Mouse (Mus musculus) midbrain, embryonic 15.5 days (tissue): ENCODE measurements around the gene Defb13. TPM values are rescaled to one million over a fixed set of nuclear protein-coding genes. Genes with fewer than 3 reads are reported as not detected.
"Not testable (repeated sequence)": the region's sequence is repeated elsewhere in the genome, so short reads cannot be mapped to it uniquely, and the experiment has no call there.

ENCODE experiments used
- ATAC-seq: fragments of 200-750 bp; cut with Nextera tagmentation; replicated peaks from 2 replicates; pipeline ENCODE4 v1.8.0; 2017; ENCODE audit warnings: moderate TSS enrichment
- H3K27ac ChIP-seq: fragments of 300-500 bp; sonication (generic); 2 replicates; pipeline ENCODE4 v1.5.1; 2015; ENCODE audit warnings: mild to moderate bottlenecking, inconsistent platforms
- H3K27me3 ChIP-seq: fragments of 300-500 bp; sonication (generic); replicated peaks from 2 replicates; pipeline ENCODE4 v1.6.1; 2015; ENCODE audit warnings: inconsistent platforms
- H3K36me3 ChIP-seq: fragments of 300-500 bp; sonication (generic); replicated peaks from 2 replicates; pipeline ENCODE4 v1.6.1; 2015; ENCODE audit warnings: inconsistent platforms
- H3K4me1 ChIP-seq: fragments of 300-500 bp; sonication (generic); 2 replicates; pipeline ENCODE4 v1.6.1; 2015; ENCODE audit warnings: inconsistent platforms
- H3K4me2 ChIP-seq: fragments of 300-500 bp; sonication (generic); 2 replicates; pipeline ENCODE4 v1.6.1; 2015; ENCODE audit warnings: inconsistent platforms, mild to moderate bottlenecking, moderate library complexity
- H3K4me3 ChIP-seq: fragments of 300-500 bp; sonication (generic); 2 replicates; pipeline ENCODE4 v1.5.1; 2015; ENCODE audit warnings: mild to moderate bottlenecking, inconsistent platforms
- H3K9ac ChIP-seq: fragments of 300-500 bp; sonication (generic); 2 replicates; pipeline ENCODE4 v1.6.1; 2015; ENCODE audit warnings: mild to moderate bottlenecking, inconsistent platforms
- H3K9me3 ChIP-seq: fragments of 300-500 bp; sonication (generic); 2 replicates; pipeline ENCODE4 v1.6.1; 2016; ENCODE audit warnings: inconsistent platforms
- WGBS: fragments of 180-500 bp; shearing (Covaris S2); methylation state at CpG from one replicate; pipeline ENCODE4 v1.1.7; 2015; ENCODE audit warnings: mixed read lengths; 5-methylcytosine and 5-hydroxymethylcytosine counted together
- polyA plus RNA-seq: library from polyadenylated mRNA; unstranded; fragments of >200 nt; fragmentation: Nextera tagmentation; extraction: Ambion mirVana; gene quantifications from 2 replicates; pipeline ENCODE4 v1.2.1, GENCODE M21; 2015

Defb13 gene
- not detected in 2 replicates for polyA plus RNA-seq

- Histone ChIP-seq H3K27me3 (no peaks in the 10 kb centered on the region), H3K9ac (no peak within 1 kb of the TSS), H3K4me2 (no peak within 1 kb of the TSS), H3K9me3 (no peaks in the 10 kb centered on the region), H3K36me3 (no peaks in the 10 kb centered on the region), H3K4me3 (no peak within 1 kb of the TSS), H3K27ac (no peak within 1 kb of the TSS), H3K4me1 (no peaks in the 10 kb centered on the region)
- ATAC-seq, result no peak
- WGBS, result 84% methylated on average over 6 of the region's 6 CpGs
Observed at GRCm38 (mm10) chr8:21946462-21946861, at the start of gene Defb13. Gene Defb13 (plus strand): TSS chr8:21946762.

DNA sequence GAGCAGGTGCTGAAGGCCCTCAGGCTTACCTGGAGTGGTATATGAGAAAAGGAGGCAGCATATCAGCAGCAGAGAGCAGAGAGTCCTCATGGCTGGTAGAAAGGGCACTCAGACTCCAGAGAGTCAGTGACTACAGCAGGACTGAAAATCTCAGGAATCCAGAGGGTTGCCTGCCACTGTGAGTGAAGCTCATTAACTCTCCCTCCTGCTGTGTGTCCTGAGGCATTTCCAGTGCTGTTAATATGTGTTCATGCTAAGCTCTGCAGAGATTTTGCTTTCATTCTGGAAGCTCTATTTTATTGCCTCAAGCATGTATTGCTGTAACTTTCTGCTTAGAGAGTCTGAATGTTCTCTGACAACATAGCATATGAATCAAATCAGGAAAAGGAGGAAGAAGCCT lies 40.3 kb upstream of the Defb13 start, which contains the start of gene Defb11:
Gene Defb11 (minus strand): TSS at position 123 of the 400 bp plus-strand sequence.
- not testable (repeated sequence) for H3K9me3 ChIP-seq, H3K36me3 ChIP-seq, H3K4me1 ChIP-seq, H3K27me3 ChIP-seq, H3K4me2 ChIP-seq, H3K9ac ChIP-seq, H3K4me3 ChIP-seq, H3K27ac ChIP-seq
- peak; percentile 30; the same call in 1 of the 2 replicates for ATAC-seq

DNA sequence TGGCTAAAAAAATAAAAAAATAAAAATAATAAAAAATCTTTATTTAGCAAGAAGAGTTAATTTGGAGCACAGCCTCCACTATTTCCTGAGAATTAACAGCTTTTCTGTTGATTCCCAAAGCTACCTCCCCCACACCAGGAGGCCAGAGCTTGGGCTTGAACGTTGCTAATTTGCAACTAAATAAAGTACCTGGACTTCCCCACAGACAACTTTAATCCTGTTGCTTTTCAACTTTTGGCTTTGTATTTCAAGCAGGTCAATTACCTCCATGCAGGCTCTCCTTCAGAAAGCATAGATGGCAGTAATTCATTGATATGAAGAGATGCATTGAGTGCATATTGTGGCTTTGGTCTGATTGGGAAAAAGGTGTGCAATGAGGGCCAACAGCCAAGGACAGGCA lies 34.6 kb upstream of the Defb13 start:
- WGBS, result 8% methylated on average over 1 of the region's 1 CpGs
- no peak overlapping the region for H3K27ac ChIP-seq
- ATAC-seq, result no peak
- H3K4me1 ChIP-seq, result no peaks in the 10 kb centered on the region
- H3K4me2 ChIP-seq, result no peak overlapping the region
- H3K36me3 ChIP-seq, result no peaks in the 10 kb centered on the region
- no peaks in the 10 kb centered on the region for H3K9me3 ChIP-seq
- H3K27me3 ChIP-seq, result no peaks in the 10 kb centered on the region
- H3K9ac ChIP-seq, result no peak overlapping the region
- H3K4me3 ChIP-seq, result no peak overlapping the region

GRCm38 (mm10) chr8:21912554-21912953 lies 34.0 kb upstream of the Defb13 start:
- no peak for ATAC-seq
- 20% methylated on average over 2 of the region's 2 CpGs for WGBS
- no peaks in the 10 kb centered on the region for H3K9me3 ChIP-seq
- no peaks in the 10 kb centered on the region for H3K36me3 ChIP-seq
- no peaks in the 10 kb centered on the region for H3K4me1 ChIP-seq
- no peak overlapping the region for H3K27ac ChIP-seq
- no peak overlapping the region for H3K4me2 ChIP-seq
- H3K4me3 ChIP-seq, result no peak overlapping the region
- no peaks in the 10 kb centered on the region for H3K27me3 ChIP-seq
- no peak overlapping the region for H3K9ac ChIP-seq

DNA sequence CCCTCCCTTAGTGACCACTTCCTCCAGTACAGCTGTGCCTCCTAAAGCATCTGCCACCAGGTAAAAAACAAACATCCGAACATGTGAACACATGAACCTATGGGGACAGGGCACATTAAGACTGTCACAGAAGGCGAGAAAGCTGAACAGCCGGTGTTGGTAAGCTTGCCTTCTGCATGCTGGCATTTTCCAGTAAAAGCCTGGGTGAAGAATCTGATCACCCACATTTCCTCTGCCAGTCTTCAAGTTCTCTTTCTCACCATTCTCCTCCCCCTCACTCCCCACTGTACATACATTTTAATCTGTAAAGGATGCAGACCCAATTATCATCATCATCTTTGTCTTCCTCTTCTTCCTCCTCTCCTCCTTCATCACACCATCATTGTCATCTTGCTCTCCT lies 30.9 kb upstream of the Defb13 start:
- 88% methylated on average over 3 of the region's 3 CpGs for WGBS
- H3K9ac ChIP-seq, result no peak overlapping the region

DNA sequence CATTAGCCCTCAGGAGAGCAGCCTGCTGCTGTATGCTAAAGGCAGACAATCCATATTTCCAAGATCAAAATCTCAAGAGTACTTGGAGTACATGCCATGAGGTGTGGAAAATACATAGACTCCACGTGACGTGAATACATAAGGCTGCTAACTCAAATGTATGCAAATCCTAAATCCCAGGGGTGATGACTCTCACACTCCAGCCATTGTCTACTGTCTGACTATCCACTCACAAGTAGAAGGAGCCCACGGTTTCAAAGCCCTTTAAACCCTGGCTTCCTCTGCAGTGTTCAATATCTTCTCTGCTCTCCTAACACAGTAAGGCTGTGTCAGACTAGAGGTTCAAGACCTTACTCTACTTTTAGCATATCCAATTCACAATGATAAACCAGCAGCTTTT lies 15.8 kb upstream of the Defb13 start:
- ATAC-seq, result 0 out of 2 replicates have a peak, but pooled peaks have one; percentile 27
- not testable (repeated sequence) for H3K9ac ChIP-seq
- 44% methylated on average over 3 of the region's 3 CpGs for WGBS

More for the DNA sequence above, 30.9 kb upstream of the Defb13 start:
- H3K4me3 ChIP-seq, result no peak overlapping the region
- H3K27ac ChIP-seq, result no peak overlapping the region
- H3K4me2 ChIP-seq, result no peak overlapping the region
- H3K27me3 ChIP-seq, result no peaks in the 10 kb centered on the region
- no peak for ATAC-seq
- no peaks in the 10 kb centered on the region for H3K36me3 ChIP-seq
- H3K4me1 ChIP-seq, result no peaks in the 10 kb centered on the region
- H3K9me3 ChIP-seq, result no peaks in the 10 kb centered on the region

GRCm38 (mm10) chr8:21932610-21933009 lies 14.0 kb upstream of the Defb13 start, which contains the start of gene Defb15:
Gene Defb15 (minus strand): TSS chr8:21932710.
- H3K36me3 ChIP-seq, result no peaks in the 10 kb centered on the region
- H3K27me3 ChIP-seq, result no peaks in the 10 kb centered on the region
- no peak for ATAC-seq
- H3K4me1 ChIP-seq, result no peaks in the 10 kb centered on the region
- no peak within 1 kb of the TSS for H3K27ac ChIP-seq
- H3K9me3 ChIP-seq, result no peaks in the 10 kb centered on the region
- H3K4me2 ChIP-seq, result no peak within 1 kb of the TSS
- WGBS, result 92% methylated on average over 6 of the region's 6 CpGs
- no peak within 1 kb of the TSS for H3K9ac ChIP-seq
- H3K4me3 ChIP-seq, result no peak within 1 kb of the TSS

More for the DNA sequence above, 15.8 kb upstream of the Defb13 start:
- H3K4me1 ChIP-seq, H3K27me3 ChIP-seq, H3K27ac ChIP-seq, H3K4me3 ChIP-seq, H3K36me3 ChIP-seq, H3K4me2 ChIP-seq, H3K9me3 ChIP-seq: not testable (repeated sequence)

DNA sequence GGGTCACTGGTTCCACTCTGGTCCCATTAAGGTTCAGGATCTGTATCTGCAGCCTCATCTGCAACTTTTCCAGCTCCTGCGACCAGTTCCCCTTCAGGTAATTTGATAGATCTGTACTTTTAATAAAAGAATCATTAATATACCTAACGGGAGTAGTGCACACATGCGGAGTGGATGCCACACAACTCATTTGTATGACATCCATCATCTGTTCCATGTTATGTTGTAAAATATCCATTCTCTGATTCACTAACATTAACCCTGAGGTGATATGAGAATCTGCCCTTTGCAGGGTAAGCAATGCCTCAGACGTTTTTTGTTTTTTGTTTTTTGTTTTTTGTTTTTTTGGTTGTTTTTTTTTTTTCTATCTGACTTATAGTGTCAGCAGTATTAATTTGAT lies 8.5 kb upstream of the Defb13 start, which contains the start of gene Defb35:
Gene Defb35 (plus strand): TSS at position 301 of the 400 bp plus-strand sequence.
- not testable (repeated sequence) for H3K4me2 ChIP-seq, H3K27me3 ChIP-seq, H3K36me3 ChIP-seq, H3K4me3 ChIP-seq, ATAC-seq, H3K4me1 ChIP-seq, H3K9ac ChIP-seq, H3K27ac ChIP-seq, H3K9me3 ChIP-seq
- 86% methylated on average over 4 of the region's 4 CpGs for WGBS

GRCm38 (mm10) chr8:21947311-21948017 lies 902 bp downstream of the Defb13 start:
- Histone ChIP-seq H3K4me2 (no peak overlapping the region), H3K4me1 (no peaks in the 10 kb centered on the region), H3K36me3 (no peaks in the 10 kb centered on the region), H3K4me3 (no peak overlapping the region), H3K27me3 (no peaks in the 10 kb centered on the region), H3K27ac (no peak overlapping the region), H3K9me3 (no peaks in the 10 kb centered on the region), H3K9ac (no peak overlapping the region)
- WGBS, result 64% methylated on average over 9 of the region's 9 CpGs
- no peak for ATAC-seq

DNA sequence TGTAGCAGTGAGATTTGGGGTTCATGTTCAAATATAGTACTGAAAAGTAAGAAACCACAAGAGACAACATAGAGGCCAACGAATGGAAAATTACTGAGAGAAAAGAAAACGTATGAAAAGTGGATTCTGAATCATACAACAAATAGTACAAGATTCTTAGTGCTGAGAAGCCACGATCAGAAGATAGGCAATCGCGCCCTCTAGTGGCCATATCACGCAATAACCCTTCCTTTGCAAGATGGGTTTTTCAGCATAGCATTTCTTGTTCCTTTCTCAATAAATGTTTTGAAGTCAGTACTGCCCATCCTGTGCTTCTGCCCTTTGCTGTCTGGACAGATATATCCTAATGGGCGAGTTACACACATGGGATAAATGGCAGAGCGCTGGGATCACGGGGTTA lies 8.8 kb downstream of the Defb13 start:
- no peak overlapping the region for H3K4me2 ChIP-seq
- 7% methylated on average over 9 of the region's 9 CpGs for WGBS
- no peaks in the 10 kb centered on the region for H3K27me3 ChIP-seq
- no peak overlapping the region for H3K4me3 ChIP-seq
- no peaks in the 10 kb centered on the region for H3K9me3 ChIP-seq
- no peaks in the 10 kb centered on the region for H3K36me3 ChIP-seq
- ATAC-seq, result peak; percentile 54; the same call in 1 of the 2 replicates
- no peaks in the 10 kb centered on the region for H3K4me1 ChIP-seq
- no peak overlapping the region for H3K9ac ChIP-seq
- H3K27ac ChIP-seq, result no peak overlapping the region

DNA sequence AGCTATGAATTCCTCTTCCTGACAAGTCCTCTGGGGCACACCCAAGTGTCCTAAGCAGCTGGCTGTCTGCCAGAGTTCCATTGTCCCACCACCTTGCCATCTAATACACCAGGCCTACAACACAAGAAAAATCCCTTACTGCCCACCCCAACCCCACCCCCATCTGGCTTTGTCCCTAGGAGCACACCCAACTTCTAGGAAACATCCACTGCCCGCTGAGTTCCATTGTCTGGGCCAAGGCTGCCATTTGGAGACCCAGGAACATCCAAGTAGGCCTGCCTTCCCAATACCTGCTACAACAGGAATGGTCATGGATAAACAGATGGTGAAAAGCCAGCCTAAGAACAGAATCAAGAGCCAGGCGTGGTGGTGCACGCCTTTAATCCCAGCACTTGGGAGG lies 9.8 kb downstream of the Defb13 start:
- Histone ChIP-seq H3K4me2 (no peak overlapping the region), H3K27ac (no peak overlapping the region), H3K36me3 (no peaks in the 10 kb centered on the region), H3K4me1 (no peaks in the 10 kb centered on the region), H3K27me3 (no peaks in the 10 kb centered on the region), H3K9ac (no peak overlapping the region), H3K4me3 (no peak overlapping the region), H3K9me3 (no peaks in the 10 kb centered on the region)
- WGBS, result 82% methylated on average over 3 of the region's 3 CpGs
- no peak for ATAC-seq

GRCm38 (mm10) chr8:21958414-21958813 lies 11.9 kb downstream of the Defb13 start, which contains the start of gene Fam90a1a:
Gene Fam90a1a (plus strand): TSS chr8:21958714.
- Histone ChIP-seq H3K4me1 (no peaks in the 10 kb centered on the region), H3K9ac (no peak within 1 kb of the TSS), H3K9me3 (no peaks in the 10 kb centered on the region), H3K27me3 (no peaks in the 10 kb centered on the region), H3K27ac (no peak within 1 kb of the TSS), H3K36me3 (no peaks in the 10 kb centered on the region), H3K4me3 (no peak within 1 kb of the TSS), H3K4me2 (no peak within 1 kb of the TSS)
- 93% methylated on average over 2 of the region's 2 CpGs for WGBS
- no peak for ATAC-seq

DNA sequence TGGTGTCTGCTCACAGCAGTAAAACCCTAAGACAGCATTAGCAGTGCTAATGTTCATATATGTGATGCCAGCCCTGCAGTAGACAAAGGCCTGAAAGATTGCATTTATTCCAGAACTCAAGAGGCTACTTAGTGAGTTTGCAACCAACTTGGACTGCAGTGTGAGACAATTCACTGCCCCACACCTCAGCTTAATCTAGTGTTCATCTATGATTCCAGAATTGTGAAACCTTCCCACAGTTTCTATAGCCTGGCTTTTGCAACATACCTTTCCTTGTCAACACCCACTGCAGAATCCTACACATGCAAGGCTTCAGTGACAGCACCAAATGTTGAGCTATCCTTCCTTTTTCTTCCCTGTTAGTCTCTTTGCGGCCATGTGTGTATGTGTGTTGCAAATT lies 20.1 kb downstream of the Defb13 start:
- no peak overlapping the region for H3K9ac ChIP-seq
- H3K27me3 ChIP-seq, result no peaks in the 10 kb centered on the region
- no peak overlapping the region for H3K4me2 ChIP-seq
- H3K4me3 ChIP-seq, result no peak overlapping the region
- H3K4me1 ChIP-seq, result no peaks in the 10 kb centered on the region
- no peaks in the 10 kb centered on the region for H3K9me3 ChIP-seq
- WGBS, result 83% methylated on average over 1 of the region's 1 CpGs
- no peak for ATAC-seq
- no peak overlapping the region for H3K27ac ChIP-seq
- no peaks in the 10 kb centered on the region for H3K36me3 ChIP-seq
